ENCODE assay signal across 22 mouse cellular contexts in the genomic region with DNA sequence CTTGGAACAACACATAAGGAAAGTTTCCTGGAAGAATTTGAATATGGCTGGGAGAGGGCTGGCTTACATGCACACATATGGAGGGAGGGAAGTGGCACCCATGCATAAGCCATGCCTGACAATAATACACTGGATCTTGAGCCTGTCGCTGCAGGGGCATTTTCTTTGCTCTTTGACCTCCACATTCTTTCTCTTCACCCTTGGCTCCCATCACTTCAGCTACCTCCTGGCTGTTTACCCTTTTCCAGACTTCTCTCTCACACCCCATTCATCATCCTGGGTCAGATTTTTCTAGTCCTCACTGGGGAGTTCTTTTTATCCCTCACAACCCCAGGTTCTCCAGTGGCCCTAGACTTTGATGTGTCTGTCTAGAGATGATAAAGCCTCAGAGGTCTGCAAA.
"Had no signal": no experiment of that assay in that cellular context is flagged by ENCODE, and none has a peak within 500 bp of the region (broad histone marks: within the 10 kb centered on the region; RNA-seq: fewer than 3 reads in every experiment).

No protein-coding gene starts in this region.

- H3K36me3 ChIP-seq: lung, embryonic 15.5 days; midbrain, embryonic 13.5 days; midbrain, embryonic 15.5 days; neural tube, embryonic 15.5 days had no signal

- H3K9me3 ChIP-seq: lung, embryonic 15.5 days; megakaryocyte, embryonic 14.5 days; midbrain, embryonic 13.5 days; midbrain, embryonic 15.5 days; neural tube, embryonic 13.5 days; neural tube, embryonic 15.5 days had no signal

- H3K27me3 ChIP-seq: lung, embryonic 15.5 days; midbrain, embryonic 13.5 days; midbrain, embryonic 15.5 days; neural tube, embryonic 13.5 days; neural tube, embryonic 15.5 days had no signal

- H3K9ac ChIP-seq: liver, postnatal 0 days; lung, embryonic 15.5 days; midbrain, embryonic 13.5 days; midbrain, embryonic 15.5 days; neural tube, embryonic 13.5 days; neural tube, embryonic 15.5 days had no signal

- DNase-seq: liver, postnatal 0 days; lung, adult 2 months; lung, postnatal 14 days; lung, postnatal 36 days; retina, postnatal 1 day; right cerebral cortex, adult 18-20 months; right cerebral cortex, postnatal 25 days; right cerebral cortex, postnatal 4 days; spleen, adult 18-20 months; thymus, adult 18-20 months; thymus, postnatal 14 days; thymus, postnatal 36 days had no signal

- H3K4me2 ChIP-seq: lung, embryonic 15.5 days; midbrain, embryonic 11.5 days; midbrain, embryonic 13.5 days; midbrain, embryonic 15.5 days; neural tube, embryonic 13.5 days; neural tube, embryonic 15.5 days had no signal

- ATAC-seq: liver, postnatal 0 days; lung, postnatal 0 days; midbrain, embryonic 13.5 days; midbrain, embryonic 15.5 days had no signal

- H3K27ac ChIP-seq: lung, embryonic 15.5 days; macrophage; midbrain, embryonic 13.5 days; midbrain, embryonic 15.5 days; neural tube, embryonic 15.5 days had no signal

- H3K4me3 ChIP-seq: lung, embryonic 15.5 days; megakaryocyte, embryonic 14.5 days; midbrain, embryonic 13.5 days; midbrain, embryonic 15.5 days; myocyte; neural tube, embryonic 13.5 days; neural tube, embryonic 15.5 days had no signal
